Mouse (Mus musculus): ENCODE data around the gene Cmklr1.

- TF ChIP-seq CTCF (IDR thresholded peaks at IDR 0.05; ENCODE audit: borderline replicate concordance, insufficient read depth, low read depth, low read length) (no peak), POLR2A (IDR thresholded peaks at IDR 0.05; ENCODE audit: borderline replicate concordance, insufficient read depth, low read length) (no peak)
These were observed 41.7 kb downstream of the Cmklr1 start for GRCm38 (mm10) chr5:113608511-113608910.
